Mouse (Mus musculus) liver, postnatal 0 days (tissue): ENCODE results near the gene Exoc3. TPM values are rescaled to one million over a fixed set of nuclear protein-coding genes. Genes with fewer than 3 reads are reported as not detected.

ENCODE experiments used
- ATAC-seq: fragments of 200-750 bp; cut with Nextera tagmentation; 2 replicates; pipeline ENCODE4 v1.8.0; 2017; ENCODE audit warnings: mild to moderate bottlenecking, moderate library complexity
- DNase-seq: peaks from one replicate; pipeline ENCODE4 v3.0.0-alpha.2; 2016
- H3K27ac ChIP-seq: fragments of 300-500 bp; sonication (generic); 2 replicates; pipeline ENCODE4 v1.5.1; 2014; ENCODE audit warnings: antibody characterized with exemption, moderate library complexity, mild to moderate bottlenecking, low read depth
- H3K27me3 ChIP-seq: fragments of 300-500 bp; sonication (generic); 2 replicates; pipeline ENCODE4 v1.6.1; 2014; ENCODE audit warnings: low read length, control low read depth, mixed read lengths; ENCODE audit not compliant: insufficient read depth
- H3K36me3 ChIP-seq: fragments of 300-500 bp; sonication (generic); replicated peaks from 2 replicates; pipeline ENCODE4 v1.6.1; 2014; ENCODE audit warnings: mild to moderate bottlenecking, control low read depth, low read length, moderate library complexity, mixed read lengths; ENCODE audit not compliant: insufficient read depth
- H3K4me1 ChIP-seq: fragments of 300-500 bp; sonication (generic); 2 replicates; pipeline ENCODE4 v1.6.1; 2014; ENCODE audit warnings: antibody characterized with exemption, mild to moderate bottlenecking, control low read depth; ENCODE audit not compliant: insufficient read depth
- H3K4me2 ChIP-seq: fragments of 300-500 bp; sonication (generic); 2 replicates; pipeline ENCODE4 v1.6.1; 2014; ENCODE audit warnings: low read depth, mild to moderate bottlenecking, low read length, moderate library complexity, mixed read lengths
- H3K4me3 ChIP-seq: fragments of 300-500 bp; sonication (generic); 2 replicates; pipeline ENCODE4 v1.5.1; 2014; ENCODE audit warnings: low read depth, low read length
- H3K9ac ChIP-seq: fragments of 300-500 bp; sonication (generic); replicated peaks from 2 replicates; pipeline ENCODE4 v1.6.1; 2014; ENCODE audit warnings: mild to moderate bottlenecking, moderate library complexity
- H3K9me3 ChIP-seq: fragments of 300-500 bp; sonication (generic); 2 replicates; pipeline ENCODE4 v1.6.1; 2016; ENCODE audit warnings: mild to moderate bottlenecking, control low read depth, low read length, mixed read lengths
- CTCF ChIP-seq: sonication (generic); IDR thresholded peaks from 2 replicates; pipeline ENCODE4 v1.5.1; 2016; ENCODE audit warnings: antibody characterized with exemption, low read depth
- EP300 ChIP-seq: IDR thresholded peaks from 2 replicates; pipeline ENCODE4 v1.6.1; 2016; ENCODE audit warnings: antibody characterized with exemption, low read depth, mild to moderate bottlenecking
- WGBS: fragments of 180-500 bp; shearing (Covaris S2); extraction: QIAGEN DNeasy Blood & Tissue Kit; methylation state at CpG from one replicate; pipeline ENCODE4 v1.1.7; 2014; ENCODE audit not compliant: insufficient replicate concordance; 5-methylcytosine and 5-hydroxymethylcytosine counted together
- polyA plus RNA-seq: library from polyadenylated mRNA; unstranded; fragments of >200 nt; fragmentation: Nextera tagmentation; extraction: Ambion mirVana; gene quantifications from 2 replicates; pipeline ENCODE4 v1.2.1, GENCODE M21; 2015

The Exoc3 gene
- polyA plus RNA-seq, 1 experiment from 2014 or later, result 19.6 TPM

DNA sequence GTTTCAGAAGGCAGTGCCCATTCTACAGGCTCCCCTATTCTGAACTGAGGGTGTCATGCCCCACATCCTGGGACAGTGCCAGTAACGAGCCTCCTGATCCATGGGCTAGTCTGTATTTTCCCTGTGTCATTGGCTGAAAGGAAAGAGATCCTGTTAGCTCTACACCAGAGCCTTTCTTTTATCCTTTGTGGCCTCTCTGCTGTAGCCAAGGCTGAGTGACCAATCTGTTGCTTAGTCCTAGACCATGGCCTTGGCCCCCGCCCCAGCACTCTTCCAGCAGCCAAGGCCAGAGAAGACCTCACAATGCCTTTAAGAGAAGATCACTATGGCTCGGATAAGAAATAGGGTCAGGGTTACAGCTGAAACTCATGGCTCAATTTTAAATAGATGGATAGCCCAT, 9.9 kb upstream of the Exoc3 start:
- Histone ChIP-seq H3K27ac (no peak overlapping the region), H3K4me2 (no peak overlapping the region), H3K4me1 (no peaks in the 10 kb centered on the region), H3K9ac (no peak overlapping the region), H3K9me3 (no peaks in the 10 kb centered on the region), H3K27me3 (no peaks in the 10 kb centered on the region), H3K4me3 (no peak overlapping the region), H3K36me3 (no peaks in the 10 kb centered on the region)
- no peak for TF ChIP-seq EP300
- no peak for TF ChIP-seq CTCF
- no peak for DNase-seq
- ATAC-seq, result no peak
- 74% methylated on average over 3 of the region's 3 CpGs for WGBS

GRCm38 (mm10) chr13:74208986-74209345, 434 bp upstream of the Exoc3 start:
- ATAC-seq (peak; percentile 37; the same call in 1 of the 2 replicates), DNase-seq (peak; percentile 24)
- Histone ChIP-seq H3K36me3 (peaks cover 3% of the 10 kb centered on the region; the same call in 1 of the 2 replicates), H3K4me3 (peak overlapping the region; percentile 85), H3K27me3 (no peaks in the 10 kb centered on the region), H3K4me2 (peak overlapping the region; percentile 93), H3K4me1 (peaks cover 25% of the 10 kb centered on the region), H3K9ac (peak overlapping the region; percentile 75), H3K27ac (peak overlapping the region; percentile 93), H3K9me3 (no peaks in the 10 kb centered on the region)
- 14% methylated on average over 12 of the region's 12 CpGs for WGBS
- TF ChIP-seq EP300, result no peak
- TF ChIP-seq CTCF, result no peak

GRCm38 (mm10) chr13:74196451-74196850, 12.1 kb downstream of the Exoc3 start:
- no peaks in the 10 kb centered on the region for H3K4me1 ChIP-seq
- ATAC-seq (no peak), DNase-seq (no peak)
- H3K27me3 ChIP-seq, result no peaks in the 10 kb centered on the region
- H3K4me2 ChIP-seq, result no peak overlapping the region
- H3K4me3 ChIP-seq, result no peak overlapping the region
- H3K9ac ChIP-seq, result no peak overlapping the region
- H3K27ac ChIP-seq, result no peak overlapping the region
- TF ChIP-seq EP300, result no peak
- no peak for TF ChIP-seq CTCF
- H3K9me3 ChIP-seq, result no peaks in the 10 kb centered on the region
- H3K36me3 ChIP-seq, result peaks cover 34% of the 10 kb centered on the region
- WGBS, result 67% methylated on average over 3 of the region's 3 CpGs

DNA sequence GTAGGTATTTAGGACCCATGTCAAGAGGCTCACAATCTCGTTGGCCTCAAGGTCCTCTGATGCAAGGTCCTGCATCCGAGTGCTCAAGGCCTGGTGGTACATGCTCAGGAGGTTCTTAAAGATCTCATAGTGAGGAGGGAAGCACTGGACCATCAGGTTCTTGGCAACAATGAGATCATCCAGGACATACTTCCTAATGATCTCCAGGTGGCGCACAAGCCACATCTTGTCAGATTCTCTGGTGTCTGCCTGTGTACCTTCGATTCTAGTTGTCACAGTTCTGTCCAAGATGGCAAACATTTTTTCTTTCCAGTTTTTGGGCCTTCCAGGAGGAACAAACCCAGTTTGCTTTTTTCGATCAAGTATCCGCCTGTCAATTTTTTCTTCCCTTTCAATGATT, 15.9 kb downstream of the Exoc3 start:
- no peak for ATAC-seq
- Histone ChIP-seq H3K36me3 (peaks cover 38% of the 10 kb centered on the region), H3K4me1 (no peaks in the 10 kb centered on the region), H3K27ac (no peak overlapping the region), H3K9me3 (no peaks in the 10 kb centered on the region), H3K4me2 (no peak overlapping the region), H3K9ac (no peak overlapping the region), H3K27me3 (no peaks in the 10 kb centered on the region), H3K4me3 (no peak overlapping the region)
- WGBS, result 73% methylated on average over 6 of the region's 6 CpGs
- DNase-seq, result no peak
- TF ChIP-seq EP300 (no peak), CTCF (peak; percentile 66)

- Histone ChIP-seq H3K4me1 (no peaks in the 10 kb centered on the region), H3K4me2 (no peak overlapping the region), H3K27me3 (no peaks in the 10 kb centered on the region), H3K4me3 (no peak overlapping the region), H3K27ac (no peak overlapping the region), H3K36me3 (peaks cover 28% of the 10 kb centered on the region), H3K9me3 (no peaks in the 10 kb centered on the region), H3K9ac (no peak overlapping the region)
- ATAC-seq, result no peak
- no peak for TF ChIP-seq EP300
- no peak for TF ChIP-seq CTCF
- DNase-seq, result no peak
- WGBS, result 82% methylated on average over 5 of the region's 5 CpGs
Measured at GRCm38 (mm10) chr13:74183011-74183695, 25.4 kb downstream of the Exoc3 start.

- Histone ChIP-seq H3K4me3 (no peak overlapping the region), H3K27ac (no peak overlapping the region), H3K4me1 (peaks cover under 1% of the 10 kb centered on the region), H3K27me3 (no peaks in the 10 kb centered on the region), H3K9ac (no peak overlapping the region), H3K4me2 (no peak overlapping the region), H3K9me3 (no peaks in the 10 kb centered on the region), H3K36me3 (peaks cover 29% of the 10 kb centered on the region)
- TF ChIP-seq EP300, result no peak
- no peak for TF ChIP-seq CTCF
- 87% methylated on average over 5 of the region's 5 CpGs for WGBS
- ATAC-seq (no peak), DNase-seq (no peak)
Measured at GRCm38 (mm10) chr13:74172036-74172435, 36.5 kb downstream of the Exoc3 start.
